9 mouse cellular contexts compared by ENCODE assay signal in genomic region chr8:120492881-120493220, GRCm38 (mm10).
DNase-seq lines count a peak whose midpoint lies in the region; ATAC-seq and TF ChIP-seq lines count a peak whose summit lies in the region.
"Had no signal": no experiment of that assay in that cellular context is flagged by ENCODE, and none has a peak within 500 bp of the region (broad histone marks: within the 10 kb centered on the region; RNA-seq: fewer than 3 reads in every experiment).

No protein-coding gene starts in this region.

- WGBS in lung, postnatal 0 days = 57% methylated on average over 4 of the region's 4 CpGs
- WGBS in lung, adult 2 months = 39% methylated on average over 4 of the region's 4 CpGs
- 75% methylated on average over 4 of the region's 4 CpGs for WGBS in forebrain, embryonic 16.5 days
- 47% methylated on average over 4 of the region's 4 CpGs for WGBS in limb, embryonic 13.5 days
- 37% methylated on average over 4 of the region's 4 CpGs for WGBS in neural tube, embryonic 15.5 days
- 93% methylated on average over 4 of the region's 4 CpGs for WGBS in thymus, adult 2 months

- no peak overlapping the region for H3K9ac ChIP-seq in lung, postnatal 0 days (replicated peaks; ENCODE audit: low read depth)
- peak overlapping the region; percentile 28 for H3K9ac ChIP-seq in forebrain, embryonic 16.5 days (replicated peaks; ENCODE audit: low read depth, low read length)
- no peak overlapping the region for H3K9ac ChIP-seq in limb, embryonic 13.5 days
- peak overlapping the region; percentile 91; the same call in 1 of the 2 replicates for H3K9ac ChIP-seq in neural tube, embryonic 15.5 days (replicated peaks)

- no peak for DNase-seq in lung, postnatal 0 days (ENCODE audit: low spot score)
- DNase-seq in lung, adult 2 months = no peak
- no peak for DNase-seq in thymus, adult 2 months
- no peak for DNase-seq in ovary, postnatal 14 days (ENCODE audit: low spot score)
- no peak for DNase-seq in spleen, postnatal 4 days (ENCODE audit: low spot score in 2 of 2)
- DNase-seq: right cerebral cortex, adult 18-20 months had no signal

- 0 out of 2 replicates have a peak overlapping the region, but pooled peaks have one; percentile 11 for H3K4me2 ChIP-seq in lung, postnatal 0 days (replicated peaks; ENCODE audit: low read depth, low read length)
- peak overlapping the region; percentile 95 for H3K4me2 ChIP-seq in forebrain, embryonic 16.5 days (ENCODE audit: low read length)
- H3K4me2 ChIP-seq in limb, embryonic 13.5 days (replicated peaks) = peak overlapping the region; percentile 32; the same call in 1 of the 2 replicates
- H3K4me2 ChIP-seq in neural tube, embryonic 15.5 days = peak overlapping the region; percentile 93

- no peak for ATAC-seq in lung, postnatal 0 days
- ATAC-seq in forebrain, embryonic 16.5 days = no peak
- no peak for ATAC-seq in limb, embryonic 13.5 days (ENCODE audit: low FRiP score, low read depth)
- no peak for ATAC-seq in neural tube, embryonic 15.5 days (ENCODE audit: low FRiP score)

- H3K4me3 ChIP-seq in lung, postnatal 0 days (ENCODE audit: low read depth, low read length) = no peak overlapping the region
- no peak overlapping the region for H3K4me3 ChIP-seq in lung, adult 2 months (replicated peaks; ENCODE audit: extremely low read depth, low read depth, low read length)
- peak overlapping the region; percentile 86 for H3K4me3 ChIP-seq in forebrain, embryonic 16.5 days (replicated peaks; ENCODE audit: low read length)
- H3K4me3 ChIP-seq in limb, embryonic 13.5 days = no peak overlapping the region
- H3K4me3 ChIP-seq in neural tube, embryonic 15.5 days (replicated peaks) = peak overlapping the region; percentile 73
- H3K4me3 ChIP-seq in thymus, adult 2 months (ENCODE audit: control insufficient read depth, insufficient read depth, low read length) = no peak overlapping the region

- no peaks in the 10 kb centered on the region for H3K27me3 ChIP-seq in lung, postnatal 0 days (replicated peaks; ENCODE audit: insufficient read depth, low read length)
- no peaks in the 10 kb centered on the region for H3K27me3 ChIP-seq in forebrain, embryonic 16.5 days (replicated peaks; ENCODE audit: control insufficient read depth, insufficient read depth, low read length)
- peaks cover 33% of the 10 kb centered on the region for H3K27me3 ChIP-seq in limb, embryonic 13.5 days
- no peaks in the 10 kb centered on the region for H3K27me3 ChIP-seq in neural tube, embryonic 15.5 days (replicated peaks)
- H3K27me3 ChIP-seq in thymus, adult 2 months (ENCODE audit: control insufficient read depth, insufficient read depth, low read length) = no peaks in the 10 kb centered on the region

- H3K27ac ChIP-seq in lung, postnatal 0 days (ENCODE audit: low read length) = no peak overlapping the region
- H3K27ac ChIP-seq in forebrain, embryonic 16.5 days (ENCODE audit: low read length) = no peak overlapping the region
- no peak overlapping the region for H3K27ac ChIP-seq in limb, embryonic 13.5 days
- 0 out of 2 replicates have a peak overlapping the region, but pooled peaks have one; percentile 9 for H3K27ac ChIP-seq in neural tube, embryonic 15.5 days (replicated peaks)
- no peak overlapping the region for H3K27ac ChIP-seq in thymus, adult 2 months (ENCODE audit: control insufficient read depth, insufficient read depth, low read length)

- H3K9me3 ChIP-seq in lung, postnatal 0 days (ENCODE audit: low read length) = no peaks in the 10 kb centered on the region
- no peaks in the 10 kb centered on the region for H3K9me3 ChIP-seq in forebrain, embryonic 16.5 days (ENCODE audit: control insufficient read depth, low read length)
- H3K9me3 ChIP-seq in limb, embryonic 13.5 days = no peaks in the 10 kb centered on the region
- H3K9me3 ChIP-seq in neural tube, embryonic 15.5 days (replicated peaks) = no peaks in the 10 kb centered on the region

- H3K36me3 ChIP-seq in lung, postnatal 0 days (ENCODE audit: insufficient read depth, low read length) = no peaks in the 10 kb centered on the region
- H3K36me3 ChIP-seq in forebrain, embryonic 16.5 days (ENCODE audit: control insufficient read depth, insufficient read depth) = no peaks in the 10 kb centered on the region
- no peaks in the 10 kb centered on the region for H3K36me3 ChIP-seq in limb, embryonic 13.5 days
- H3K36me3 ChIP-seq in neural tube, embryonic 15.5 days = no peaks in the 10 kb centered on the region
- no peaks in the 10 kb centered on the region for H3K36me3 ChIP-seq in thymus, adult 2 months (ENCODE audit: control insufficient read depth, insufficient read depth, low read length)

- TF ChIP-seq POLR2A in lung, adult 2 months (IDR thresholded peaks at IDR 0.05; ENCODE audit: borderline replicate concordance, extremely low read depth, low read depth, low read length) = no peak
- no peak for TF ChIP-seq POLR2A in thymus, adult 2 months (IDR thresholded peaks at IDR 0.05; ENCODE audit: control insufficient read depth, extremely low read depth, insufficient read depth, low read length, poor library complexity)

- peaks cover 43% of the 10 kb centered on the region for H3K4me1 ChIP-seq in lung, postnatal 0 days (ENCODE audit: insufficient read depth, low read depth, low read length)
- H3K4me1 ChIP-seq in lung, adult 2 months (ENCODE audit: control insufficient read depth, insufficient read depth, low read length) = peaks cover 50% of the 10 kb centered on the region
- H3K4me1 ChIP-seq in forebrain, embryonic 16.5 days (replicated peaks; ENCODE audit: control insufficient read depth, insufficient read depth, low read length) = peaks cover 72% of the 10 kb centered on the region
- peaks cover 95% of the 10 kb centered on the region for H3K4me1 ChIP-seq in limb, embryonic 13.5 days
- H3K4me1 ChIP-seq in neural tube, embryonic 15.5 days = peaks cover 85% of the 10 kb centered on the region
- peaks cover 65% of the 10 kb centered on the region for H3K4me1 ChIP-seq in thymus, adult 2 months (replicated peaks; ENCODE audit: control insufficient read depth, insufficient read depth, low read length)

- no peak for TF ChIP-seq EP300 in lung, postnatal 0 days (IDR thresholded peaks at IDR 0.05)

- TF ChIP-seq CTCF in lung, postnatal 0 days (IDR thresholded peaks at IDR 0.05) = no peak
- TF ChIP-seq CTCF in lung, adult 2 months (IDR thresholded peaks at IDR 0.05; ENCODE audit: insufficient read depth, low read length) = no peak
- TF ChIP-seq CTCF in thymus, adult 2 months (IDR thresholded peaks at IDR 0.05; ENCODE audit: borderline replicate concordance, control insufficient read depth, extremely low read depth, insufficient read depth, low read length, poor library complexity) = no peak

Comparison
In these comparisons a context has a peak if more than half of its experiments do, and no peak if none do; other contexts are left out.
1. H3K4me2 ChIP-seq: peak in every context shown above with its lines; median percentile 95 in forebrain, embryonic 16.5 days; 93 in neural tube, embryonic 15.5 days; 32 in limb, embryonic 13.5 days; 11 in lung, postnatal 0 days.
2. H3K4me3 ChIP-seq: peak in forebrain, embryonic 16.5 days (single experiment) and neural tube, embryonic 15.5 days (single experiment); none in lung, postnatal 0 days (single experiment), lung, adult 2 months (single experiment), limb, embryonic 13.5 days (single experiment) and thymus, adult 2 months (single experiment).
3. H3K9ac ChIP-seq: peak in forebrain, embryonic 16.5 days (single experiment) and neural tube, embryonic 15.5 days (single experiment); none in lung, postnatal 0 days (single experiment) and limb, embryonic 13.5 days (single experiment).